In the genomic region with DNA sequence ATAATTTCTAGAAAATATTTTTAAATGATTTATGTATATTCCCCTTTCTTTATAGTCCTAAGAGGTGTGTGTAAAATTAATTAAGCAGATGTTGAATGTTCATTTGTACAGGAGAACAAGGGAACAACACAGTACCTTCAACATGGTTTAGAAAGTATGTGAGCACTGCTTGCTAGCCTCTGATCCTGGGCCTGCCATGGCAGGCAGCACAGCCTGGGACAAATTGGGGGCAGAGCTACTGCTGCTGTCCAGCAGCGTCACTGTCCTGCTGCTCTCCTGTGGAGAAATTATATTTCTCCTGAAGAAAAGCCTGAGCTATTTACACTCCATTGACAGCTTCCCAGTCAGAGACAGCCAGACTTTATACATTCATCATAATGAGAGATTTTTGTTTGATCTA, we compare ENCODE assay signal across 20 mouse cellular contexts.
DNase-seq lines count a peak whose midpoint lies in the region; ATAC-seq lines count a peak whose summit lies in the region.
"Had no signal": no experiment of that assay in that cellular context is flagged by ENCODE, and none has a peak within 500 bp of the region (broad histone marks: within the 10 kb centered on the region; RNA-seq: fewer than 3 reads in every experiment).

No protein-coding gene starts in this region.

- DNase-seq in embryo, embryonic 10.5 days (ENCODE audit: low spot score): peak; percentile 2
- DNase-seq in retina, postnatal 1 day: peak; percentile 31
- no peak for DNase-seq in liver, embryonic 11.5 days (ENCODE audit: low spot score)
- DNase-seq in cerebellum, postnatal 25 days: no peak
- DNase-seq: adrenal gland, adult 2 months; adrenal gland, postnatal 25 days; cerebellum, adult 11 months; cerebellum, adult 9-10 months; cerebellum, postnatal 36 days; gastrocnemius, postnatal 10 days; heart, adult 18-20 months; heart, postnatal 14 days; kidney, adult 18-20 months had no signal

- no peak overlapping the region for H3K27ac ChIP-seq in forebrain, embryonic 12.5 days
- H3K27ac ChIP-seq in forebrain, embryonic 16.5 days (ENCODE audit: low read length): no peak overlapping the region
- no peak overlapping the region for H3K27ac ChIP-seq in forebrain, embryonic 13.5 days
- H3K27ac ChIP-seq in liver, embryonic 11.5 days (ENCODE audit: low read depth, low read length): no peak overlapping the region
- H3K27ac ChIP-seq: embryonic facial prominence, embryonic 13.5 days; heart, embryonic 10.5 days; hindbrain, embryonic 13.5 days; hindbrain, postnatal 0 days had no signal

- H3K9ac ChIP-seq in forebrain, embryonic 12.5 days: no peak overlapping the region
- no peak overlapping the region for H3K9ac ChIP-seq in forebrain, embryonic 16.5 days (replicated peaks; ENCODE audit: low read depth, low read length)
- H3K9ac ChIP-seq in forebrain, embryonic 13.5 days: no peak overlapping the region
- H3K9ac ChIP-seq in liver, embryonic 11.5 days (ENCODE audit: low read depth, low read length): no peak overlapping the region
- H3K9ac ChIP-seq: embryonic facial prominence, embryonic 13.5 days; hindbrain, embryonic 13.5 days had no signal

- WGBS in forebrain, embryonic 12.5 days: 4% methylated on average over 1 of the region's 1 CpGs
- WGBS in forebrain, embryonic 16.5 days: 5% methylated on average over 1 of the region's 1 CpGs
- 4% methylated on average over 1 of the region's 1 CpGs for WGBS in forebrain, embryonic 13.5 days
- 82% methylated on average over 1 of the region's 1 CpGs for WGBS in liver, embryonic 11.5 days

- H3K4me1 ChIP-seq in forebrain, embryonic 12.5 days: peaks cover 4% of the 10 kb centered on the region; the same call in 1 of the 2 replicates
- peaks cover 5% of the 10 kb centered on the region; the same call in 1 of the 2 replicates for H3K4me1 ChIP-seq in forebrain, embryonic 16.5 days (replicated peaks; ENCODE audit: control insufficient read depth, insufficient read depth, low read length)
- peaks cover 6% of the 10 kb centered on the region for H3K4me1 ChIP-seq in forebrain, embryonic 13.5 days
- no peaks in the 10 kb centered on the region for H3K4me1 ChIP-seq in liver, embryonic 11.5 days (replicated peaks; ENCODE audit: control insufficient read depth, insufficient read depth, low read length)
- H3K4me1 ChIP-seq: embryonic facial prominence, embryonic 13.5 days; heart, embryonic 10.5 days had no signal

- no peaks in the 10 kb centered on the region for H3K9me3 ChIP-seq in forebrain, embryonic 12.5 days
- no peaks in the 10 kb centered on the region for H3K9me3 ChIP-seq in forebrain, embryonic 16.5 days (ENCODE audit: control insufficient read depth, low read length)
- H3K9me3 ChIP-seq in forebrain, embryonic 13.5 days (replicated peaks): no peaks in the 10 kb centered on the region
- no peaks in the 10 kb centered on the region for H3K9me3 ChIP-seq in liver, embryonic 11.5 days (ENCODE audit: control insufficient read depth, low read length)
- H3K9me3 ChIP-seq: embryonic facial prominence, embryonic 13.5 days; heart, embryonic 10.5 days; hindbrain, embryonic 13.5 days had no signal

- 0 out of 2 replicates have a peak, but pooled peaks have one; percentile 20 for ATAC-seq in forebrain, embryonic 12.5 days (ENCODE audit: low FRiP score)
- ATAC-seq in forebrain, embryonic 16.5 days: no peak
- peak; percentile 50; the same call in 1 of the 2 replicates for ATAC-seq in forebrain, embryonic 13.5 days
- ATAC-seq in liver, embryonic 11.5 days (replicated peaks; ENCODE audit: low FRiP score): no peak
- ATAC-seq: hindbrain, postnatal 0 days had no signal

- no peaks in the 10 kb centered on the region for H3K27me3 ChIP-seq in forebrain, embryonic 12.5 days
- no peaks in the 10 kb centered on the region for H3K27me3 ChIP-seq in forebrain, embryonic 16.5 days (replicated peaks; ENCODE audit: control insufficient read depth, insufficient read depth, low read length)
- H3K27me3 ChIP-seq in forebrain, embryonic 13.5 days: no peaks in the 10 kb centered on the region
- no peaks in the 10 kb centered on the region for H3K27me3 ChIP-seq in liver, embryonic 11.5 days (replicated peaks; ENCODE audit: control insufficient read depth, insufficient read depth, low read length)
- H3K27me3 ChIP-seq: embryonic facial prominence, embryonic 13.5 days; hindbrain, embryonic 13.5 days had no signal

- no peak overlapping the region for H3K4me3 ChIP-seq in forebrain, embryonic 12.5 days (replicated peaks)
- no peak overlapping the region for H3K4me3 ChIP-seq in forebrain, embryonic 16.5 days (replicated peaks; ENCODE audit: low read length)
- H3K4me3 ChIP-seq in forebrain, embryonic 13.5 days: no peak overlapping the region
- no peak overlapping the region for H3K4me3 ChIP-seq in liver, embryonic 11.5 days (ENCODE audit: low read depth, low read length)
- H3K4me3 ChIP-seq: embryonic facial prominence, embryonic 13.5 days; heart, embryonic 10.5 days; hindbrain, embryonic 13.5 days had no signal

- no peak overlapping the region for H3K4me2 ChIP-seq in forebrain, embryonic 12.5 days
- H3K4me2 ChIP-seq in forebrain, embryonic 16.5 days (ENCODE audit: low read length): no peak overlapping the region
- H3K4me2 ChIP-seq in forebrain, embryonic 13.5 days: no peak overlapping the region
- no peak overlapping the region for H3K4me2 ChIP-seq in liver, embryonic 11.5 days
- H3K4me2 ChIP-seq: embryonic facial prominence, embryonic 13.5 days; hindbrain, embryonic 13.5 days had no signal

- no peaks in the 10 kb centered on the region for H3K36me3 ChIP-seq in forebrain, embryonic 12.5 days (replicated peaks)
- H3K36me3 ChIP-seq in forebrain, embryonic 16.5 days (ENCODE audit: control insufficient read depth, insufficient read depth): no peaks in the 10 kb centered on the region
- H3K36me3 ChIP-seq in forebrain, embryonic 13.5 days (ENCODE audit: poor library complexity, severe bottlenecking): no peaks in the 10 kb centered on the region
- H3K36me3 ChIP-seq in liver, embryonic 11.5 days (ENCODE audit: control insufficient read depth, insufficient read depth, low read length): no peaks in the 10 kb centered on the region
- H3K36me3 ChIP-seq: embryonic facial prominence, embryonic 13.5 days; heart, embryonic 10.5 days; hindbrain, embryonic 13.5 days had no signal

Comparison
In these comparisons a context has a peak if more than half of its experiments do, and no peak if none do; other contexts are left out.
1. ATAC-seq: peak in forebrain, embryonic 12.5 days (single experiment) and forebrain, embryonic 13.5 days (single experiment); none in forebrain, embryonic 16.5 days (single experiment) and liver, embryonic 11.5 days (single experiment).
2. DNase-seq: peak in embryo, embryonic 10.5 days (single experiment) and retina, postnatal 1 day (single experiment); none in liver, embryonic 11.5 days (single experiment) and cerebellum, postnatal 25 days (0 of 2).